Mouse (Mus musculus) kidney, adult 2 months (tissue): ENCODE data around the gene D630003M21Rik. TPM values are rescaled to one million over a fixed set of nuclear protein-coding genes. Genes with fewer than 3 reads are reported as not detected.

Source experiments
- DNase-seq: peaks from one replicate; pipeline ENCODE4 v3.0.0; 2021
- H3K27ac ChIP-seq: fragments of 200-500 bp; 2 replicates; pipeline ENCODE4 v1.5.1; 2012; ENCODE audit warnings: low read depth, low read length, control low read depth, inconsistent platforms; ENCODE audit not compliant: insufficient read depth
- H3K27me3 ChIP-seq: fragments of 200-500 bp; replicated peaks from 2 replicates; pipeline ENCODE4 v1.6.1; 2012; ENCODE audit warnings: mild to moderate bottlenecking, moderate library complexity, low read length, inconsistent platforms; ENCODE audit not compliant: control insufficient read depth, insufficient read depth
- H3K36me3 ChIP-seq: fragments of 200-500 bp; 2 replicates; pipeline ENCODE4 v1.6.1; 2012; ENCODE audit warnings: mild to moderate bottlenecking, moderate library complexity, low read length, inconsistent platforms; ENCODE audit not compliant: control insufficient read depth, insufficient read depth
- H3K4me1 ChIP-seq: fragments of 200-500 bp; 2 replicates; pipeline ENCODE4 v1.6.1; 2011; ENCODE audit warnings: low read length; ENCODE audit not compliant: control insufficient read depth, insufficient read depth
- H3K4me3 ChIP-seq: fragments of 200-500 bp; 2 replicates; pipeline ENCODE4 v1.5.1; 2011; ENCODE audit warnings: mild to moderate bottlenecking, low read depth, low read length, control low read depth; ENCODE audit not compliant: insufficient read depth
- CTCF ChIP-seq: fragments of 200-500 bp; conservative IDR thresholded peaks from 2 replicates; pipeline ENCODE4 v1.5.1; 2011; ENCODE audit warnings: low read depth, mild to moderate bottlenecking, control low read depth, low read length, moderate library complexity, mixed read lengths; ENCODE audit not compliant: insufficient read depth, insufficient read length
- POLR2A ChIP-seq: fragments of 200-500 bp; IDR thresholded peaks from one replicate; pipeline ENCODE4 v1.6.1; 2011; ENCODE audit warnings: low read depth, low read length, control low read depth
- WGBS: fragments of 180-500 bp; shearing (Covaris S2); methylation state at CpG from one replicate; pipeline ENCODE4 v1.1.7; 2018; 5-methylcytosine and 5-hydroxymethylcytosine counted together
- polyA plus RNA-seq: library from polyadenylated mRNA; depleted of rRNA; stranded (reverse); fragments of >200 nt; gene quantifications from 2 replicates; pipeline ENCODE4 v1.2.3, GENCODE M21; 2012; rRNA removed

D630003M21Rik gene
- 2.0 and 2.5 TPM in 2 replicates for polyA plus RNA-seq

GRCm38 (mm10) chr2:158228670-158229502 lies at the start of gene D630003M21Rik:
Gene D630003M21Rik (minus strand): TSS chr2:158229222.
- peak; percentile 65 for DNase-seq
- Histone ChIP-seq H3K4me3 (peak within 1 kb of the TSS; percentile 25), H3K4me1 (peaks cover 3% of the 10 kb centered on the region; the same call in 1 of the 2 replicates), H3K27ac (no peak within 1 kb of the TSS), H3K36me3 (no peaks in the 10 kb centered on the region), H3K27me3 (no peaks in the 10 kb centered on the region)
- WGBS = under 1% methylated on average over 45 of the region's 55 CpGs
- TF ChIP-seq CTCF = no peak
- no peak for TF ChIP-seq POLR2A

- 77% methylated on average over 4 of the region's 4 CpGs for WGBS
- H3K36me3 ChIP-seq = no peaks in the 10 kb centered on the region
- no peak overlapping the region for H3K27ac ChIP-seq
- TF ChIP-seq CTCF (no peak), POLR2A (no peak)
- no peaks in the 10 kb centered on the region for H3K4me1 ChIP-seq
- no peak overlapping the region for H3K4me3 ChIP-seq
- H3K27me3 ChIP-seq = no peaks in the 10 kb centered on the region
- peak; percentile 17 for DNase-seq
Measured at GRCm38 (mm10) chr2:158276878-158277277, 47.9 kb upstream of the D630003M21Rik start.

- H3K36me3 ChIP-seq = no peaks in the 10 kb centered on the region
- H3K27ac ChIP-seq = no peak overlapping the region
- H3K4me3 ChIP-seq = no peak overlapping the region
- TF ChIP-seq CTCF = no peak
- TF ChIP-seq POLR2A = no peak
- no peaks in the 10 kb centered on the region for H3K27me3 ChIP-seq
- H3K4me1 ChIP-seq = no peaks in the 10 kb centered on the region
- 74% methylated on average over 6 of the region's 6 CpGs for WGBS
- no peak for DNase-seq
Measured at GRCm38 (mm10) chr2:158276451-158276850, 47.4 kb upstream of the D630003M21Rik start.

GRCm38 (mm10) chr2:158275811-158276210 lies 46.8 kb upstream of the D630003M21Rik start:
- 83% methylated on average over 4 of the region's 4 CpGs for WGBS
- H3K27ac ChIP-seq = no peak overlapping the region
- DNase-seq = no peak
- H3K4me1 ChIP-seq = no peaks in the 10 kb centered on the region
- H3K27me3 ChIP-seq = no peaks in the 10 kb centered on the region
- TF ChIP-seq POLR2A (no peak), CTCF (no peak)
- no peak overlapping the region for H3K4me3 ChIP-seq
- H3K36me3 ChIP-seq = no peaks in the 10 kb centered on the region

- DNase-seq = no peak
- Histone ChIP-seq H3K27ac (no peak overlapping the region), H3K4me1 (no peaks in the 10 kb centered on the region), H3K27me3 (no peaks in the 10 kb centered on the region), H3K36me3 (no peaks in the 10 kb centered on the region), H3K4me3 (no peak overlapping the region)
- 92% methylated on average over 3 of the region's 3 CpGs for WGBS
- TF ChIP-seq POLR2A (no peak), CTCF (peak; percentile 33; the same call in 1 of the 2 replicates)
Measured at GRCm38 (mm10) chr2:158275349-158275748, 46.3 kb upstream of the D630003M21Rik start.

GRCm38 (mm10) chr2:158273646-158274045 lies 44.6 kb upstream of the D630003M21Rik start:
- no peak overlapping the region for H3K4me3 ChIP-seq
- 24% methylated on average over 2 of the region's 2 CpGs for WGBS
- no peak overlapping the region for H3K27ac ChIP-seq
- H3K36me3 ChIP-seq = no peaks in the 10 kb centered on the region
- peak; percentile 46 for DNase-seq
- no peaks in the 10 kb centered on the region for H3K4me1 ChIP-seq
- TF ChIP-seq CTCF (no peak), POLR2A (no peak)
- no peaks in the 10 kb centered on the region for H3K27me3 ChIP-seq

GRCm38 (mm10) chr2:158270017-158270416 lies 41.0 kb upstream of the D630003M21Rik start:
- WGBS = 80% methylated on average over 8 of the region's 8 CpGs
- no peak overlapping the region for H3K4me3 ChIP-seq
- no peak for DNase-seq
- H3K27me3 ChIP-seq = no peaks in the 10 kb centered on the region
- H3K27ac ChIP-seq = no peak overlapping the region
- TF ChIP-seq CTCF (no peak), POLR2A (no peak)
- H3K4me1 ChIP-seq = no peaks in the 10 kb centered on the region
- H3K36me3 ChIP-seq = no peaks in the 10 kb centered on the region
